Mouse (Mus musculus) liver, embryonic 15.5 days (tissue): ENCODE measurements at regions not wholly inside any gene's neighbourhood (a gene's known extent, or its start where the extent isn't known, plus 50 kb on each side); places are given as distances from the start of the nearest gene placed in this dataset.

ENCODE experiments used
- ATAC-seq: fragments of 200-750 bp; cut with Nextera tagmentation; 2 replicates; pipeline ENCODE4 v1.8.0; 2017; ENCODE audit warnings: moderate number of reproducible peaks, mild to moderate bottlenecking, moderate library complexity; ENCODE audit not compliant: insufficient read depth
- H3K27ac ChIP-seq: fragments of 300-500 bp; sonication (generic); replicated peaks from 2 replicates; pipeline ENCODE4 v1.5.1; 2015; ENCODE audit warnings: mild to moderate bottlenecking, inconsistent platforms
- H3K27me3 ChIP-seq: fragments of 300-500 bp; sonication (generic); 2 replicates; pipeline ENCODE4 v1.6.1; 2015; ENCODE audit warnings: mild to moderate bottlenecking, inconsistent platforms
- H3K36me3 ChIP-seq: fragments of 300-500 bp; sonication (generic); replicated peaks from 2 replicates; pipeline ENCODE4 v1.6.1; 2015; ENCODE audit warnings: moderate library complexity, mild to moderate bottlenecking, inconsistent platforms
- H3K4me1 ChIP-seq: fragments of 300-500 bp; sonication (generic); replicated peaks from 2 replicates; pipeline ENCODE4 v1.6.1; 2015; ENCODE audit warnings: inconsistent platforms
- H3K4me2 ChIP-seq: fragments of 300-500 bp; sonication (generic); 2 replicates; pipeline ENCODE4 v1.6.1; 2015; ENCODE audit warnings: moderate library complexity, mild to moderate bottlenecking, inconsistent platforms
- H3K4me3 ChIP-seq: fragments of 300-500 bp; sonication (generic); replicated peaks from 2 replicates; pipeline ENCODE4 v1.5.1; 2015; ENCODE audit warnings: mild to moderate bottlenecking, inconsistent platforms
- H3K9ac ChIP-seq: fragments of 300-500 bp; sonication (generic); 2 replicates; pipeline ENCODE4 v1.6.1; 2015; ENCODE audit warnings: moderate library complexity, mild to moderate bottlenecking, inconsistent platforms
- H3K9me3 ChIP-seq: fragments of 300-500 bp; sonication (generic); replicated peaks from 2 replicates; pipeline ENCODE4 v1.6.1; 2016; ENCODE audit warnings: inconsistent platforms
- WGBS: fragments of 180-500 bp; shearing (Covaris S2); methylation state at CpG from one replicate; pipeline ENCODE4 v1.1.7; 2015; ENCODE audit warnings: mixed read lengths; ENCODE audit not compliant: insufficient replicate concordance; 5-methylcytosine and 5-hydroxymethylcytosine counted together

DNA sequence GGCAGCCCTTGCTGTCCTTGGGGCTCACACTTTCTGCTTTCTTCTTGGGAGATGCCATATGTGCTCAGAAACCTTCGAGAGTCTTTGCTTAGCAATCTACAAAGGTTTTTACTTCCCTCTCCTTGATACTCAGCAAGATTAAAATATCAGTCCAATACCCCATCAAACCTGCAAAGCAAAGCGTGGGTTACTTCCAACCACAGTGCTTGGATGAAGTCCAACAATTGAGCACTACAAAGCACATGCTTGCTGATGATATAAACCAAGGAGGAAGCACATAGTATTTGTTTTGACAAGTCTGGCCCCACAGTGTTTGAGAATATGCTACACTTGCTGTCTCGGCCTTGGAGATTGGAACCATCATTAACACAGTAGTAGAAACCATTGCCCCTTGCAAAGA, 738.1 kb upstream of the Arrdc4 start:
- Histone ChIP-seq H3K27me3 (no peaks in the 10 kb centered on the region), H3K4me1 (no peaks in the 10 kb centered on the region), H3K36me3 (no peaks in the 10 kb centered on the region), H3K9ac (no peak overlapping the region), H3K27ac (no peak overlapping the region), H3K4me3 (no peak overlapping the region), H3K9me3 (no peaks in the 10 kb centered on the region), H3K4me2 (no peak overlapping the region)
- 39% methylated on average over 3 of the region's 3 CpGs for WGBS
- ATAC-seq: no peak

DNA sequence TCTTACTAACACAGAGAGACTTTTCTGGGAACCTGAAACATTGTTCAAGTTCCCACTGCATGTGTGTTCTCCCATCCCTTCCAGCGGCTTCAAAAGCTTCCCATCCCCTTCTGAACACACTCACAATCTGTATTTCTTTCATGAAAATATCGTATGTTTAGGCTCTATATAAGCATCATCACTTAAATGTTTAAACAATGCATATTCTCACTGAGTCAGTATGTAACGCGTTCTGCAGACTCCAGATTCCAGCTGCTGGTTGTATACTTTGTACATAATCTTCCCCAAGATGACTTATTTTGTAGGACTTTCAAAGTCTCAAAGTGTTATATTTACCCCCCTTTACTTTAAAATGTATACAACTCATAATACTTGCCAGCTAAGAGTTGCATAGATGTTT, 735.5 kb upstream of the Arrdc4 start:
- Histone ChIP-seq H3K27me3 (no peaks in the 10 kb centered on the region), H3K9me3 (no peaks in the 10 kb centered on the region), H3K4me2 (no peak overlapping the region), H3K4me3 (no peak overlapping the region), H3K36me3 (no peaks in the 10 kb centered on the region), H3K9ac (no peak overlapping the region), H3K4me1 (no peaks in the 10 kb centered on the region), H3K27ac (no peak overlapping the region)
- no peak for ATAC-seq
- 67% methylated on average over 4 of the region's 4 CpGs for WGBS
